Mouse (Mus musculus) MEL (cell line): ENCODE results near the gene Add2.
A peak's percentile ranks its signal among the peaks of the same experiment; 100 is the strongest.

Source experiments
- CTCF ChIP-seq, 3 experiments: IDR thresholded peaks in 2 of 3; conservative IDR thresholded peaks in 1 of 3; 2 replicates each; pipeline ENCODE4 v1.5.1; 2011 to 2012; ENCODE audit warnings: low read length in 3 of 3, low read depth in 2 of 3, mild to moderate bottlenecking in 2 of 3, improper control_type of control experiment in 1 of 3, inconsistent platforms in 1 of 3, mixed read lengths in 1 of 3, moderate library complexity in 1 of 3; ENCODE audit not compliant: control insufficient read depth in 1 of 3, insufficient read depth in 1 of 3, poor library complexity in 1 of 3, severe bottlenecking in 1 of 3
- E2F4 ChIP-seq: IDR thresholded peaks from 2 replicates; pipeline ENCODE4 v1.6.1; 2011; ENCODE audit warnings: low read depth, low read length, improper control_type of control experiment, borderline replicate concordance
- GABPA ChIP-seq: IDR thresholded peaks from 2 replicates; pipeline ENCODE4 v1.6.1; 2012; ENCODE audit warnings: low read depth, mild to moderate bottlenecking, inconsistent platforms, low read length, improper control_type of control experiment, moderate library complexity
- TCF12 ChIP-seq: IDR thresholded peaks from 2 replicates; pipeline ENCODE4 v1.6.1; 2014; ENCODE audit warnings: low read depth, mild to moderate bottlenecking, inconsistent platforms, low read length, improper control_type of control experiment, moderate library complexity

DNA sequence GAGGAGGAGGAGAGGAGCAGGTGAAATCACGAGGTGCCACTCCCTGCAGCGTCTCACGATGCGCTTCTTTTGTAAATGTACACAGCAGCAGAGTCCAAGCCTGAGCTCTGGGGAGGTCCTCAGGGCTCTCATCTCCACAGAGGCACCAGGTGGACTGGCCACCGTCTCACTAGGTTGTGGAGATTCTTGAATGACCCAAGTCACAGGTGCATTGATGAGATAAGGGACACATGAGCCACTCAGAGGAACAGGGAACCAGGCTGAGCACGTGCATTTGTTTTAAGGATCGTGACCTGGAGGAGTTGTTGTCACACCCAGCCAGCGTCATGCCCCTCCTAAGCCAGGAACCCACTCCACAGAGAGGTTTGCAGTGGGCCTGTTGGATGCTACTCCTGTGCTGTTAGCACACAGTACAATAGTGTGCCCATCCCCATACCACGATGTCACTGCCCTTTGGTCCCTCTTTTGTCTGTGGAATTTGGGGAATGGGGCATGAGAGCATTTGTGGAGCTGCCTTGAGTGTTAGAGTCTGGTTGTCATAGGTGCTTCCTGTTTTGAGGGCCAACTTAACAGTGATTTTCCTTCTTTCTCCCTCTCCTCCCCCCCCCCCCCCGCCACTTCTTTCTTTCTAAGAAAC is 65.8 kb downstream of the Add2 start:
- TF ChIP-seq CTCF (IDR thresholded peaks at IDR 0.05 in 2 of 3, conservative IDR thresholded peaks at IDR 0.05 in 1 of 3; ENCODE audit: control insufficient read depth in 1 of 3, insufficient read depth in 1 of 3, low read depth in 2 of 3, low read length in 3 of 3, poor library complexity in 1 of 3, severe bottlenecking in 1 of 3), result no peak
- TF ChIP-seq GABPA, result no peak
- TF ChIP-seq E2F4, result no peak
- TF ChIP-seq TCF12, result peak; percentile 25; the same call in 1 of the 2 replicates
